Mouse (Mus musculus) embryonic facial prominence, embryonic 14.5 days (tissue): ENCODE results near the gene Gm28635. TPM values are rescaled to one million over a fixed set of nuclear protein-coding genes. Genes with fewer than 3 reads are reported as not detected.
"Not testable (repeated sequence)": the region's sequence is repeated elsewhere in the genome, so short reads cannot be mapped to it uniquely, and the experiment has no call there.

Experiments used
- ATAC-seq: fragments of 200-750 bp; cut with Nextera tagmentation; 2 replicates; pipeline ENCODE4 v1.8.0; 2017; ENCODE audit warnings: low read depth, moderate number of reproducible peaks, moderate TSS enrichment
- DNase-seq: peaks from one replicate; pipeline ENCODE4 v3.0.0-alpha.2; 2015; ENCODE audit warnings: low spot score
- H3K27ac ChIP-seq: fragments of 300-500 bp; sonication (generic); replicated peaks from 2 replicates; pipeline ENCODE4 v1.5.1; 2014; ENCODE audit warnings: low read depth, mild to moderate bottlenecking, low read length, moderate library complexity
- H3K27me3 ChIP-seq: fragments of 300-500 bp; sonication (generic); replicated peaks from 2 replicates; pipeline ENCODE4 v1.6.1; 2014; ENCODE audit warnings: low read length; ENCODE audit not compliant: control insufficient read depth, insufficient read depth
- H3K36me3 ChIP-seq: fragments of 300-500 bp; sonication (generic); 2 replicates; pipeline ENCODE4 v1.6.1; 2014; ENCODE audit warnings: low read length, mixed read lengths; ENCODE audit not compliant: control insufficient read depth, insufficient read depth
- H3K4me1 ChIP-seq: fragments of 300-500 bp; sonication (generic); 2 replicates; pipeline ENCODE4 v1.6.1; 2014; ENCODE audit warnings: antibody characterized with exemption, low read length; ENCODE audit not compliant: control insufficient read depth, insufficient read depth
- H3K4me2 ChIP-seq: fragments of 300-500 bp; sonication (generic); 2 replicates; pipeline ENCODE4 v1.6.1; 2014; ENCODE audit warnings: low read depth, mild to moderate bottlenecking, low read length, moderate library complexity, mixed read lengths
- H3K4me3 ChIP-seq: fragments of 300-500 bp; sonication (generic); 2 replicates; pipeline ENCODE4 v1.5.1; 2014; ENCODE audit warnings: low read depth, mild to moderate bottlenecking, low read length
- H3K9ac ChIP-seq: fragments of 300-500 bp; sonication (generic); 2 replicates; pipeline ENCODE4 v1.6.1; 2014; ENCODE audit warnings: low read depth, mild to moderate bottlenecking, low read length, moderate library complexity, mixed read lengths
- H3K9me3 ChIP-seq: fragments of 300-500 bp; sonication (generic); 2 replicates; pipeline ENCODE4 v1.6.1; 2016; ENCODE audit warnings: low read length; ENCODE audit not compliant: control insufficient read depth
- WGBS: fragments of 180-500 bp; shearing (Covaris S2); extraction: QIAGEN DNeasy Blood & Tissue Kit; methylation state at CpG from one replicate; pipeline ENCODE4 v1.1.7; 2014; 5-methylcytosine and 5-hydroxymethylcytosine counted together
- polyA plus RNA-seq: library from polyadenylated mRNA; unstranded; fragments of >200 nt; fragmentation: Nextera tagmentation; extraction: Ambion mirVana; gene quantifications from 2 replicates; pipeline ENCODE4 v1.2.1, GENCODE M21; 2014

Gm28635 gene
- polyA plus RNA-seq, 1 experiment from 2014 or later, result not detected

DNA sequence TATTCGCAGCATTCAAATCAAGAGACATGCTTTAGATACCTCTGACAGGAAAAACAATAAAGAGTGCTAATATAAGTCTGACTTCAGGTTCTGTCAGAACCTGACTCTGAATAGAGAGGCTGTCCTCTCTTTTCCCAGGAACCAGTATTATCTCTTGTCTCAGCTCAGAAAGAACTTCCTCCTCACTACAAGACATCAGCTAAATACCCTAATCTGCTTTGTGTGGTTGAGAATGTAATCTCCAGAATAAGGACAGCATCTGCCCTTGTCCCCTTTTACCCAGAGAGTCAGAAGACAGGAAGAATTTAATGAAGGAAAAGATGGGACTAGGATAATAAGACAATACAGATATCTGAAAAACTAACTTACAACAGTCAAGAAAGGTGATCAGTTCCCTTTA is 25.7 kb upstream of the Gm28635 start:
- Histone ChIP-seq H3K27me3 (no peaks in the 10 kb centered on the region), H3K9ac (no peak overlapping the region), H3K4me1 (no peaks in the 10 kb centered on the region), H3K27ac (no peak overlapping the region), H3K4me2 (no peak overlapping the region), H3K4me3 (no peak overlapping the region), H3K9me3 (no peaks in the 10 kb centered on the region), H3K36me3 (peaks cover 83% of the 10 kb centered on the region)
- DNase-seq, result no peak
- ATAC-seq, result no peak
- 90% methylated on average over 1 of the region's 1 CpGs for WGBS

DNA sequence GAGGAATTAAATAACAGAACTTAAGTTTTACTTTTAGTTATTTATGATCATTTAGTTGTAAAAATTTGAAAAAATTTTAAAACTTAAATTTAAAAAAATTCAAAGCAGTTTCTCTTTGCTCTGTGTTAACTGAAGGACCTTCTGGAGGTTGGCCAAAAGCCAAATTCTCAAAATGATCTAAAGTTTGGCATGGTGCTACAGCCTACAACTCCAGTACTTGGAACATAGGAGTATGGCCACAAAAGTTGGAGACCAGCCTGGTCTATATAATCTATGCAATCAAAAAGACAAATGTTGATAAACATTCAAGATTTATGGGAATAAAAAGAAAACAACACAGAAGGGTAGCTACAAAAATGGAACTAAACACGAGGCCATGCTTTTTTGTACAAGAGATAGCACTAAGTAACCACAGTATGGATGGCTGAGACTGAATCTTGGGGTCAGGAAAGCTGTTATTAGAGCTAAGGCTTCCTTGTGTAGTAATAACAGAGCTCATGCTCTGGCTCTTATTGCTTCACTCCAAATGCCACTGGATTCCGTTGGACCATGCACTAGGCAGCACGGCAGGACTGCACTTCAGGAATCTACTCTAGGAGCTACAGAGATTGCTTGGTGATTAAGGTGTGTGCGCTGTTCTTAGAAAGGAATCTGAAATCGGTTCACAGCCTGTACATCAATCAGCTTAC is 17.3 kb upstream of the Gm28635 start:
- no peak for ATAC-seq
- no peak for DNase-seq
- no peak overlapping the region for H3K4me3 ChIP-seq
- H3K27me3 ChIP-seq, result no peaks in the 10 kb centered on the region
- H3K9ac ChIP-seq, result no peak overlapping the region
- no peak overlapping the region for H3K27ac ChIP-seq
- 91% methylated on average over 5 of the region's 5 CpGs for WGBS
- H3K36me3 ChIP-seq, result peaks cover 83% of the 10 kb centered on the region
- no peaks in the 10 kb centered on the region for H3K9me3 ChIP-seq
- no peak overlapping the region for H3K4me2 ChIP-seq
- H3K4me1 ChIP-seq, result no peaks in the 10 kb centered on the region

DNA sequence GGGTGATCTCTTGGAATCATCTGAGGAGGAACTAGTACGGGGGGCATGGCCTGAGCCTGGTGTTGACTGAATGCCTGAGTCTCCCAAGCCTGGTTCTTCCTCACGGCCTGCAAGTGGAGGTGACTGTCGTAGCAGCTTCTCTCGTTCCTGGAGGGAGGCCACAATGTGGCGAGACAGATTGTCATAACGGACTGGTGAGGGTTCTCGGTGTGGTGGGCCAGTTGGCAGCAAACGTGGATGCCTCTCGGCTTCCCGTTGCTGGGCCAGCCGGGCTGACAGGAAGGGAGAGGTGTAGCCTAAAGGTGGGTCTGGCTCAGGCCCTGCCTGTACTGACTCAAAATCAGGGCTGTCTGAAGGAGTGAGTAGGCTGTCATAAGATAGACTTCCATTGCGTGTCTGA is 12.2 kb upstream of the Gm28635 start:
- H3K9ac ChIP-seq, result no peak overlapping the region
- H3K9me3 ChIP-seq, result no peaks in the 10 kb centered on the region
- H3K4me2 ChIP-seq, result no peak overlapping the region
- ATAC-seq (no peak; the same call in 1 of the 2 replicates), DNase-seq (no peak)
- no peak overlapping the region for H3K4me3 ChIP-seq
- H3K4me1 ChIP-seq, result no peaks in the 10 kb centered on the region
- peaks cover 90% of the 10 kb centered on the region for H3K36me3 ChIP-seq
- H3K27ac ChIP-seq, result no peak overlapping the region
- WGBS, result 92% methylated on average over 12 of the region's 12 CpGs
- no peaks in the 10 kb centered on the region for H3K27me3 ChIP-seq

DNA sequence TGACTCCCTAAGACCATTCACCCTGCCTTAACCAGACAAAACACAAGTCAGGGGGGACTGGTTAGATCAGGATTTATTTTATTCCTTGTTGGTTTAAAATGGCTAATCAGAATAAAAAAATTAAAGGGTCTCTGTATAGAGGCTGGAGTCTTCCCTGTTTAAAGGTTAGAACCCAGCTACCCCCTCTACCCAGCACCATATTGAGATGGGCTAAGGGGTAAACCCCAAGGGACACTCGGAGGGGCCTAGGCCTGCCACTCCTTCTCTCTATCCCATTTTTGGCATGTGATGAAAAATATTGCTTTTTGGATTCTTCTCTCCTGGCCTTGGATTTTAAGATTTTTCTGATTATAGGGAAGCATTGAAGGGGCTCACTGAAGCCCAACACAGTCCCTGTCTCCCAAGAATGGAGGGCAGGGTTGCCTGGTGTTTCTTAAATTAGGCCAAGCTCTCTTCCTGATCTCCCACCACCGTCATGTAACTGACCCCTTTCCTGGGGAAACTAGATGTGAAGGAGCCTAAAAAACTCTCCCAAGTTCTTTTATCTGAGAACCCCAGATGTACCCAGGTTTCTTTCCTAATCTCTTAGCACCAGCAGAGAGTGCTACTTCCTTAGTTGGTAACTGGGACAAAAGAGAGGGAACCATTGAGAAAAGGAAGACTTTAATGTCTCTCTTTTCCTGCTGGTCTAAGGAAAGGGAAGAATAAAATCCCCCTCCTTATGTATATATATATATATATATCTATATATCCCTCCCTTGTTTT is 10.4 kb upstream of the Gm28635 start:
- Histone ChIP-seq H3K36me3 (peaks cover 83% of the 10 kb centered on the region), H3K27ac (no peak overlapping the region), H3K4me3 (no peak overlapping the region), H3K9me3 (no peaks in the 10 kb centered on the region), H3K4me1 (no peaks in the 10 kb centered on the region), H3K4me2 (no peak overlapping the region), H3K9ac (no peak overlapping the region), H3K27me3 (no peaks in the 10 kb centered on the region)
- DNase-seq, result no peak
- WGBS, result 77% methylated on average over 2 of the region's 2 CpGs
- ATAC-seq, result no peak

DNA sequence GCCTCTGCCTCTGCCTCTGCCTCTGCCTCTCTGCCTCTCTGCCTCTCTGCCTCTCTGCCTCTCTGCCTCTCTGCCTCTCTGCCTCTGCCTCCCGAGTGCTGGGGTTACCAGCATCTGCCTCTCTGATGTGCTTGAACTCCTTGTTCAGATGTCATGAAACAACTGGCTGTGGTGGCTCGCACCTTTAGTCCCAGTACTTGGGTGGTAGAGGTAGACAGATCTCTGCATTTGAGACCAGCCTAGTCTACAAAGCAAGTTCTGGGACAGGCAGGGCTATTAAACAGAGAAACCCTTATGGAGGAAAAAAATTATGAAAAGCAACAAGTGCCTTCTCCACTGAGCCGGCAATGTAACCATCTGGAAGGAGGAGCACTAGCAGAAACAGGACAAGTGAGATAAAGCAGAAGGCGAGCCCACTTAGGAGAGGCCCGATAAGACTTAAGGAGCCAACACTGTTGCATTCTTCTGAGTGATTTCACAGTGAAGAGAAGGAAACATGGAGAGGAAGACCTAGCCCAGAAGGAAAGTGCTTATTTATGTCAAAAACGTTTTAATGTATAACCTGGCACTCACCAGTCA is 4.9 kb upstream of the Gm28635 start:
- WGBS, result 80% methylated on average over 6 of the region's 6 CpGs
- Histone ChIP-seq H3K4me3 (no peak overlapping the region), H3K4me1 (no peaks in the 10 kb centered on the region), H3K4me2 (no peak overlapping the region), H3K9me3 (no peaks in the 10 kb centered on the region), H3K27ac (no peak overlapping the region), H3K27me3 (no peaks in the 10 kb centered on the region), H3K36me3 (peaks cover 42% of the 10 kb centered on the region), H3K9ac (no peak overlapping the region)
- DNase-seq (no peak), ATAC-seq (no peak)

DNA sequence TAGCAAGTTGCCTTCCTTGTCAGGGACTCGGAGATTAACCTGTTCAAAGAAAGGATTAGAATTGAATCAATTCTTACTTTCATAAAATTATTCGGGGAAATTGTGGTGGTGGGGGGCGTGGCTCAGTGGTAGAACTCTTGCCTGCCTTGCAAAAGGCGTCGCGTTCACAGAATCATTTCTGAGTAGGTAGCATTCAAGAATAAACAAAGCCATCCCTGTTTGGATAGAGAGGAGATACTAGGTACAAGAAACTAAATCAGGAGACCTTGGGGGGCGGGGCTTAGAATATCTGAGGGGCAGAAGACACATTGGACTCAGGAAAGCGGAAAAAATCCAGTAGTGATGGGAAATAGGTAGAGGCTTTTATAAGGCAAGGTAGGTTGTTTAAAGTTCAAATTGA is 1.2 kb upstream of the Gm28635 start, which contains the start of gene Tmx2:
Gene Tmx2 (minus strand): TSS at position 125 of the 400 bp plus-strand sequence.
- 20% methylated on average over 8 of the region's 8 CpGs for WGBS
- Histone ChIP-seq H3K4me3 (peak within 1 kb of the TSS; percentile 80), H3K4me1 (peaks cover 8% of the 10 kb centered on the region), H3K27me3 (no peaks in the 10 kb centered on the region), H3K36me3 (peaks cover 23% of the 10 kb centered on the region), H3K9ac (peak within 1 kb of the TSS; percentile 78), H3K9me3 (no peaks in the 10 kb centered on the region), H3K4me2 (peak within 1 kb of the TSS; percentile 68), H3K27ac (peak within 1 kb of the TSS; percentile 31; the same call in 1 of the 2 replicates)
- ATAC-seq (no peak), DNase-seq (no peak)

DNA sequence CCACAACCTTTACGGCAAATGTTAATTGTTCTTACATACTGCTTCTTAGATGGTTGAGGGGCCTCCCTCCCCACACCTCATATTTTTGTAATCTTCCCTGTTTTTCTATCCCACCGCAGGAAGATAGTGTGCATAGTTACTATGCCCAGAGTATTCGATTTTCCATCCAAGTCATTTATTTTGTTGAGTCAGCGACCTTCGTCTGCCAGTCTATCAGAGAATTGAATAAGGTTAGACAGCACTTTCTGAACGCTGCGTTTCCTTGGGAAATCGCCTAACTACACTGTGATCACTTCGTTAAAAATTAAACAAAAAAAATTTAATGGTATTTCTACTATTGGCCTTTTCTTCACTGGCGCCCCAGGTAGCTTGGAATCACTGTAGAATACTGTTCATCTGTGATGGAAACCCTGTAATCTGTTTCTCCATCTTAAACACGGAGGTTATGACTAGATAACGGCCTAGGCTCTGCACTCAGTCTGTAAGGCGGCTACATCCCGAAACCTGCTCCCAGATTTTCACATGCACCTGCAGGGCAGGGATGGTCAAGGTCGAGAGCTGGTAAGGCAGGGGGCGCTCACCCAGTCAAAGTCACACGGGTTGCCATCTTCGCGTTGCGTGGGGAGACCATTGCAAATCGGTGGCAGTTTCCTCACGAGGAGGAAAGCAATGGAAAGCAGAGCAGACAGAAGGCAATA is 422 bp downstream of the Gm28635 start:
- Histone ChIP-seq H3K9me3 (no peaks in the 10 kb centered on the region), H3K4me1 (peaks cover 8% of the 10 kb centered on the region), H3K27ac (no peak overlapping the region), H3K4me2 (peak overlapping the region; percentile 77), H3K36me3 (peaks cover 34% of the 10 kb centered on the region), H3K4me3 (peak overlapping the region; percentile 80), H3K27me3 (no peaks in the 10 kb centered on the region), H3K9ac (peak overlapping the region; percentile 60)
- ATAC-seq, result peak; percentile 56
- DNase-seq, result peak; percentile 33
- WGBS, result 11% methylated on average over 22 of the region's 22 CpGs

DNA sequence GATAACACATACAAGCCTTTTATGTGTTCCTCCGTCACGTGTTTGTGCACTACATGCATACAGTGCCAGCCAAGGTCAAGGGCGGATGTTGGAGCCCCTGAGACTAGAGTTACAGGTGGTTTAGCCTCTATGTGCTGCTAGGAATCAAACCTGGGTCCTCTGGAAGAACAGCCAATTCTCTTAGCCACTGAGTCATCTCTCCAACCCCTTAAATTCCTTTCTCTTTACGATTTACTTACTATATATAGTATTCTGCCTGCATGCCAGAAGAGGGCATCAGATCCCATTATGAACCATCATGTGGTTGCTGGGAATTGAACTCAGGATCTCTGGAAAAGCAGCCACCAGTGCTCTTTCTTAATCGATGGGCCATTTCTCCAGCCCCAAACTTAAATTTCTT is 6.3 kb downstream of the Gm28635 start:
- not testable (repeated sequence) for H3K9me3 ChIP-seq, H3K4me1 ChIP-seq
- 49% methylated on average over 4 of the region's 5 CpGs for WGBS

More for the DNA sequence above, 6.3 kb downstream of the Gm28635 start:
- 0 out of 2 replicates have a peak overlapping the region, but pooled peaks have one; percentile 93 for H3K27ac ChIP-seq
- ATAC-seq, H3K9ac ChIP-seq, H3K4me3 ChIP-seq, DNase-seq, H3K27me3 ChIP-seq: not testable (repeated sequence)
- peaks cover 42% of the 10 kb centered on the region for H3K36me3 ChIP-seq
- H3K4me2 ChIP-seq, result peak overlapping the region; percentile 60; the same call in 1 of the 2 replicates
